Mouse (Mus musculus) lung, postnatal 4 days (tissue): ENCODE measurements at regions not wholly inside any gene's neighbourhood (a gene's known extent, or its start where the extent isn't known, plus 50 kb on each side); places are given as distances from the start of the nearest gene placed in this dataset.

ENCODE experiments used
- DNase-seq, 2 experiments: peaks; one replicate each; pipeline ENCODE4 v3.0.0; 2021

- no peak for DNase-seq
Observed at GRCm38 (mm10) chr4:81216123-81216522, 226.5 kb downstream of the Mpdz start.

- no peak for DNase-seq
Observed at GRCm38 (mm10) chr4:81217979-81218378, 224.6 kb downstream of the Mpdz start.

GRCm38 (mm10) chr4:81222034-81222433 is 220.6 kb downstream of the Mpdz start:
- DNase-seq = no peak

- DNase-seq = no peak
Observed at GRCm38 (mm10) chr4:81222468-81223175, 220.0 kb downstream of the Mpdz start.
